Mouse (Mus musculus): ENCODE measurements around the gene Tcap.

The Tcap gene

DNA sequence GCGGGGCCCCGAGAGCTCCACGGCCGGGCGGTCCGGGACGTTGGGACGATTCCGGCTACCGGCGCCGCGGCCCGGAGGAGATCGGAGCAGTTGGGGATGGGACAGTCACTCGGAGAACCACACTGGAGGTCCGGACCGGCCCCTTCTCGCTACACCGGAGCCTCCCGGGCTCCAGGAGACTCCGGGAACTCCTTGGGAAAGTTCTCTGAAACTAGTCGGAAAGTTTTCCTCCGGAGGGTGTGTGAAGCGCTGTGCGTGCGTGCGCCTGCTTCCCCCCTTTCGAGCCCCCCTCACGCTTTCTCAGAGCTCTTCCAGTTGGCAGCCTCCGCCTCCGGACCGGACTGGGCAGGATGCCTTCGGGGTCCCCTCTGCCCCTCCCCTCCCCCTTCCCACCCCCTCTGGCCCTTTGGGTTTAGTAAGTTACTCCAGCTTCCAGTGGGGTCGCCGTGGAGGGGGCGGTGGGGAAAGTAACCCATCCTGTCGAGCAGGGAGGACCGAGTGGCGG, 29.2 kb downstream of the Tcap start:
- no peak for DNase-seq (ENCODE audit: low spot score)

GRCm38 (mm10) chr11:98413731-98414130, 30.1 kb downstream of the Tcap start:
- DNase-seq (ENCODE audit: low spot score): no peak

- no peak for DNase-seq (ENCODE audit: low spot score)
Measured at GRCm38 (mm10) chr11:98414162-98414561, 30.6 kb downstream of the Tcap start.

DNA sequence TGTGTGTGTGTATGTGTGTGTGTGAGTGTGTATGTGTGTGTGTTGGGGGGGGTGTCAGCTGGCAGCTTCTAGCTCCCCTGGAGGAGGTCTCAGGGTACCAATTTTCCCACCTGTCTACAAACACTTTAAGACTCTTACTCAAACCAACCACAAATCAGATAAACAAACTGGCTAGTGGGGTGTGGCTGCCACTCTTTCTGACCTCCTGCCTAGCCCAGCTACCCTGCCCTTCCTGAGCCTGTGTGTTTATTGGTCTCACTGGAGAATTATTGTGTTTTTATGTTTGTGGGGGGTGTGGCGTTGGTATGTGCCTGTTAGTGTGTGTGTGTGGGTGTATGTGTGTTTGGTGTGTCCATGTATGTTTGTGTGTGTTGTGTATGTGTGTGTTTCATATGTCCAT, 33.5 kb downstream of the Tcap start:
- DNase-seq (ENCODE audit: low spot score): no peak

DNA sequence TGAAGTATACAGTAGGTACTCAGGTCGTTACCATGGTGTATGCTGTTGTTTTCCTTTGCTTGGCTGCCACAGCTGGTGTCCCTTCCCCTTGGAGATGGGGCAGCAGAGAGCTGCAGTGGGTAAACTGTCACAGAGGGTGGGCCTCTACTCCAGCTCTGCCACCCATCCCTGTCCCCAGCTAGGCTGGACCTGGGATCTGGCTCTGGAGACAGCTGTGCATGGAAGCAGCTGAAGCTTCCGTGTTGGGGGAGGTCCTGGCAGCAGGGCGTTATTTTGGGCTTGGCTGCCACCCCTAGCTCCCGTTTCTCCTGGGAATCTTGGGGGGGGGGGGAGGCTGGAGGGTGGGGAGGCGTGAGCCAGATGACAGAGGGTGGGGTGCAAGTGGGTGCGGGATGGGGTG, 34.7 kb downstream of the Tcap start:
- DNase-seq (ENCODE audit: low spot score): no peak

DNA sequence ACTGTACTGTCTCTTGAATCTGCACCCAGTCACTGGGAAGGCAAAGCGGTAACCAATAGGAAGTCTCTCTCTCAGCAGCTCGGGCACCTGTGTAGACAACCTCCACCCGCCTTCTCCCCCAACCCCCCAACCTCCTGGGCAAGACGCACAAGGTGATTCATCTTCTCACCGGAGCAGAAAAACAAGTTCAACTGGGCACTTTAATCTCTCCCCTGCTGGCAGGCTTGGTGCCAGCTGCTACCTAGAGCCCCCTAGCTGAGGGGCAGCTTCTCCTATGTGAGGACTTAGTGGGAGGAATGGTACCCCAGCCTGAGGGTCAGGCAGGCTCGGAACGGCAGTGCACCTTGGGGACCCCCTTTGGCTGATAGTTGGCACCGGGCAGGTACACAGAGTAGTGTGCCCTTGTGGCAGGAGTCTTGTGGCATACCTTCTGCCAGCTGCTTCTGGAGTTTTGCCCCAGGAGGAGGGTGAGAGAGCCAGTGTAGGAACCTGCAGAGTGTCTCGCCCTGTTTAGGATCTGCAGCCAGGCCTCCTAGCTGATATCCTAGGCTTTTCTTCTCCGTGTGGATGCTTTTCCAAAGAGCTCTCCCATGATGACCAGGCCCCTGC, 35.4 kb downstream of the Tcap start:
- no peak for DNase-seq (ENCODE audit: low spot score)

GRCm38 (mm10) chr11:98426592-98426991, 43.0 kb downstream of the Tcap start:
- DNase-seq (ENCODE audit: low spot score): no peak

GRCm38 (mm10) chr11:98428436-98428835, 44.8 kb downstream of the Tcap start:
- DNase-seq (ENCODE audit: low spot score): no peak

- DNase-seq (ENCODE audit: low spot score): no peak
Measured at GRCm38 (mm10) chr11:98431743-98432502, 48.3 kb downstream of the Tcap start.

Measured in ovary, adult 18-20 months (tissue).